Mouse (Mus musculus) MEL (cell line): Measurements from ENCODE around the gene Tgds. TPM values are rescaled to one million over a fixed set of nuclear protein-coding genes. Genes with fewer than 3 reads are reported as not detected.

ENCODE experiments used
- DNase-seq: peaks from one replicate; pipeline ENCODE4 v3.0.0; 2011; ENCODE audit warnings: low read depth, low spot score
- H3K27ac ChIP-seq: 2 replicates; pipeline ENCODE4 v1.5.1; 2012; ENCODE audit warnings: low read depth, mild to moderate bottlenecking, control low read depth, low read length, moderate library complexity; ENCODE audit not compliant: control insufficient read depth
- H3K27me3 ChIP-seq, 2 experiments: fragments of 150-350 bp in 1 of 2; sonication (generic) in 1 of 2; 2 replicates each; pipeline ENCODE4 v1.6.1; 2012; ENCODE audit warnings: low read length in 2 of 2, mild to moderate bottlenecking in 2 of 2, improper control_type of control experiment in 1 of 2, moderate library complexity in 1 of 2; ENCODE audit not compliant: insufficient read depth in 2 of 2, control insufficient read depth in 1 of 2
- H3K36me3 ChIP-seq, 2 experiments: 2 replicates each; pipeline ENCODE4 v1.6.1; 2012 to 2014; ENCODE audit warnings: low read length in 2 of 2, improper control_type of control experiment in 1 of 2, inconsistent platforms in 1 of 2, mild to moderate bottlenecking in 1 of 2; ENCODE audit not compliant: insufficient read depth in 2 of 2, control insufficient read depth in 1 of 2
- H3K4me1 ChIP-seq, 2 experiments: fragments of 150-350 bp in 1 of 2; sonication (generic) in 1 of 2; 2 replicates each; pipeline ENCODE4 v1.6.1; 2012; ENCODE audit warnings: low read length in 2 of 2, improper control_type of control experiment in 1 of 2, mild to moderate bottlenecking in 1 of 2; ENCODE audit not compliant: insufficient read depth in 2 of 2, control insufficient read depth in 1 of 2
- H3K4me3 ChIP-seq, 2 experiments: fragments of 150-350 bp in 1 of 2; sonication (generic) in 1 of 2; 2 replicates each; pipeline ENCODE4 v1.5.1; 2012; ENCODE audit warnings: low read depth in 2 of 2, low read length in 2 of 2, mild to moderate bottlenecking in 2 of 2, moderate library complexity in 2 of 2, control low read depth in 1 of 2, improper control_type of control experiment in 1 of 2; ENCODE audit not compliant: control insufficient read depth in 1 of 2, insufficient read depth in 1 of 2
- H3K79me2 ChIP-seq: 2 replicates; pipeline ENCODE4 v1.6.1; 2012; ENCODE audit warnings: mild to moderate bottlenecking, low read length, moderate library complexity; ENCODE audit not compliant: control insufficient read depth, poor library complexity, insufficient read depth
- H3K9ac ChIP-seq: 2 replicates; pipeline ENCODE4 v1.6.1; 2012; ENCODE audit warnings: low read depth, mild to moderate bottlenecking, control low read depth, low read length, moderate library complexity; ENCODE audit not compliant: control insufficient read depth, poor library complexity, severe bottlenecking
- H3K9me3 ChIP-seq: fragments of 150-350 bp; sonication (generic); replicated peaks from 2 replicates; pipeline ENCODE4 v1.6.1; 2012; ENCODE audit warnings: mild to moderate bottlenecking, low read length, improper control_type of control experiment, moderate library complexity; ENCODE audit not compliant: insufficient read depth
- CTCF ChIP-seq, 3 experiments: IDR thresholded peaks in 2 of 3; conservative IDR thresholded peaks in 1 of 3; 2 replicates each; pipeline ENCODE4 v1.5.1; 2011 to 2012; ENCODE audit warnings: low read length in 3 of 3, low read depth in 2 of 3, mild to moderate bottlenecking in 2 of 3, improper control_type of control experiment in 1 of 3, inconsistent platforms in 1 of 3, mixed read lengths in 1 of 3, moderate library complexity in 1 of 3; ENCODE audit not compliant: control insufficient read depth in 1 of 3, insufficient read depth in 1 of 3, poor library complexity in 1 of 3, severe bottlenecking in 1 of 3
- E2F4 ChIP-seq: IDR thresholded peaks from 2 replicates; pipeline ENCODE4 v1.6.1; 2011; ENCODE audit warnings: low read depth, low read length, improper control_type of control experiment, borderline replicate concordance
- ETS1 ChIP-seq: IDR thresholded peaks from 2 replicates; pipeline ENCODE4 v1.6.1; 2012; ENCODE audit warnings: low read depth, mild to moderate bottlenecking, inconsistent platforms, low read length, improper control_type of control experiment, moderate library complexity
- HCFC1 ChIP-seq: IDR thresholded peaks from 2 replicates; pipeline ENCODE4 v1.6.1; 2012; ENCODE audit warnings: low read depth, mild to moderate bottlenecking, inconsistent platforms, low read length, improper control_type of control experiment, moderate library complexity
- MAFK ChIP-seq: IDR thresholded peaks from 2 replicates; pipeline ENCODE4 v1.6.1; 2011; ENCODE audit warnings: low read depth, mild to moderate bottlenecking, low read length, improper control_type of control experiment, borderline replicate concordance
- NELFE ChIP-seq: IDR thresholded peaks from 2 replicates; pipeline ENCODE4 v1.6.1; 2011; ENCODE audit warnings: low read depth, low read length, improper control_type of control experiment
- NRF1 ChIP-seq: IDR thresholded peaks from 2 replicates; pipeline ENCODE4 v1.6.1; 2014; ENCODE audit warnings: low read depth, mild to moderate bottlenecking, inconsistent platforms, low read length, improper control_type of control experiment, moderate library complexity; ENCODE audit not compliant: poor library complexity, insufficient read depth, severe bottlenecking
- POLR2A ChIP-seq, 2 experiments: IDR thresholded peaks; 2 replicates each; pipeline ENCODE4 v1.6.1; 2011 to 2012; ENCODE audit warnings: low read length in 2 of 2, mild to moderate bottlenecking in 2 of 2, control low read depth in 1 of 2, improper control_type of control experiment in 1 of 2, low read depth in 1 of 2, moderate library complexity in 1 of 2; ENCODE audit not compliant: control insufficient read depth in 1 of 2, insufficient read depth in 1 of 2, poor library complexity in 1 of 2
- RCOR1 ChIP-seq: IDR thresholded peaks from 2 replicates; pipeline ENCODE4 v1.6.1; 2012; ENCODE audit warnings: low read depth, mild to moderate bottlenecking, inconsistent platforms, low read length, improper control_type of control experiment
- TAL1 ChIP-seq: IDR thresholded peaks from 2 replicates; pipeline ENCODE4 v1.6.1; 2012; ENCODE audit warnings: mild to moderate bottlenecking, inconsistent platforms, low read length, moderate library complexity, mixed read lengths
- UBTF ChIP-seq: IDR thresholded peaks from 2 replicates; pipeline ENCODE4 v1.6.1; 2012; ENCODE audit warnings: low read depth, mild to moderate bottlenecking, inconsistent platforms, low read length, improper control_type of control experiment, moderate library complexity, borderline replicate concordance; ENCODE audit not compliant: insufficient read depth
- USF1 ChIP-seq: IDR thresholded peaks from 2 replicates; pipeline ENCODE4 v1.6.1; 2014; ENCODE audit warnings: low read depth, mild to moderate bottlenecking, inconsistent platforms, low read length, improper control_type of control experiment, moderate library complexity
- USF2 ChIP-seq, 2 experiments: IDR thresholded peaks; 2 replicates each; pipeline ENCODE4 v1.6.1; 2011 to 2012; ENCODE audit warnings: improper control_type of control experiment in 2 of 2, low read length in 2 of 2, borderline replicate concordance in 1 of 2, inconsistent platforms in 1 of 2, low read depth in 1 of 2, mild to moderate bottlenecking in 1 of 2; ENCODE audit not compliant: insufficient read depth in 1 of 2
- ZKSCAN1 ChIP-seq: IDR thresholded peaks from 2 replicates; pipeline ENCODE4 v1.6.1; 2012; ENCODE audit warnings: low read depth, mild to moderate bottlenecking, inconsistent platforms, low read length, improper control_type of control experiment, moderate library complexity
- ZMIZ1 ChIP-seq: IDR thresholded peaks from 2 replicates; pipeline ENCODE4 v1.6.1; 2012; ENCODE audit warnings: low read depth, mild to moderate bottlenecking, inconsistent platforms, low read length, improper control_type of control experiment, moderate library complexity
- polyA plus RNA-seq, 2 experiments: library from polyadenylated mRNA; stranded (reverse) in 1 of 2; unstranded in 1 of 2; fragments of >175 nt in 1 of 2; fragments of >200 nt in 1 of 2; gene quantifications; 2 replicates each; pipeline versions ENCODE4 v1.2.1 to v1.2.4; 2012; ENCODE audit warnings: low replicate concordance in 2 of 2, low read depth in 1 of 2; ENCODE audit not compliant: insufficient read length in 2 of 2, insufficient read depth in 1 of 2, missing spikeins in 1 of 2
- total RNA-seq: library from RNA; depleted of rRNA; stranded (reverse); fragments of 300-350 nt; gene quantifications from 2 replicates; pipeline ENCODE4 v1.2.3, GENCODE M21; 2012

Gene Tgds
- total and polyA plus RNA-seq, 3 experiments = 11.3 to 13.4 TPM; not detected in 1

- no peak for TF ChIP-seq USF1
- TF ChIP-seq NELFE = no peak
- TF ChIP-seq NRF1 = no peak
- TF ChIP-seq, all 39 proteins: peak for 0
- no peak overlapping the region for H3K27ac ChIP-seq
Measured at GRCm38 (mm10) chr14:118148554-118148953, 16.0 kb upstream of the Tgds start.

DNA sequence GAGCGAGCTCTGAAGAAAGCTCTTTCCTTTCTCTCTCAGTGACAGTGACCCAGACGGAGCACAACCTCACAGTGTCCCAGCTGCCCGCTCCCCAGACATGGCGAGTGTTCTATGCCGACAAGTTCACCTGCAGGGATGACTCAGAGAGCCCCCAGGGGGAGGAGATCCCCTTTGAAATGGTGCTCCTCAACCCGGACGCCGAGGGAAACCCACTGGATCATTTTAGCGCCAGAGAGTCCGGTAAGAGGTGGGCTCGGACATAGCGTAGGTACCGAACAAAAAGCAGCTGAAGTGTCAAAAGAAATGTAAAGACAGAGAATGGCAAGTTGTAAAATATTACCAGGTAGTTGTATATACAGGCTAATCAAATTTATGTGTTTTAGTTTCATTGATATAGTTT lies 15.5 kb upstream of the Tgds start:
- H3K9ac ChIP-seq = no peak overlapping the region
- H3K27me3 ChIP-seq = no peaks in the 10 kb centered on the region
- no peak overlapping the region for H3K4me3 ChIP-seq
- DNase-seq = no peak
- H3K27ac ChIP-seq = no peak overlapping the region
- H3K9me3 ChIP-seq = no peaks in the 10 kb centered on the region
- H3K36me3 ChIP-seq = no peaks in the 10 kb centered on the region
- no peaks in the 10 kb centered on the region for H3K79me2 ChIP-seq
- no peak for TF ChIP-seq ZKSCAN1
- TF ChIP-seq CTCF (IDR thresholded peaks at IDR 0.05 in 2 of 3, conservative IDR thresholded peaks at IDR 0.05 in 1 of 3; ENCODE audit: control insufficient read depth in 1 of 3, insufficient read depth in 1 of 3, low read depth in 2 of 3, low read length in 3 of 3, poor library complexity in 1 of 3, severe bottlenecking in 1 of 3) = no peak
- no peak for TF ChIP-seq RCOR1
- no peak for TF ChIP-seq HCFC1
- no peak for TF ChIP-seq TAL1
- no peak for TF ChIP-seq E2F4
- no peak for TF ChIP-seq ETS1
- no peak for TF ChIP-seq USF2 (IDR thresholded peaks at IDR 0.05; ENCODE audit: borderline replicate concordance in 1 of 2, insufficient read depth in 1 of 2, low read depth in 1 of 2, low read length in 2 of 2)
- H3K4me1 ChIP-seq = no peaks in the 10 kb centered on the region

More at GRCm38 (mm10) chr14:118148554-118148953, 16.0 kb upstream of the Tgds start:
- no peak overlapping the region for H3K4me3 ChIP-seq
- no peaks in the 10 kb centered on the region for H3K36me3 ChIP-seq
- no peaks in the 10 kb centered on the region for H3K27me3 ChIP-seq
- no peak overlapping the region for H3K9ac ChIP-seq
- no peak for DNase-seq
- no peaks in the 10 kb centered on the region for H3K79me2 ChIP-seq
- no peaks in the 10 kb centered on the region for H3K4me1 ChIP-seq
- no peaks in the 10 kb centered on the region for H3K9me3 ChIP-seq

DNA sequence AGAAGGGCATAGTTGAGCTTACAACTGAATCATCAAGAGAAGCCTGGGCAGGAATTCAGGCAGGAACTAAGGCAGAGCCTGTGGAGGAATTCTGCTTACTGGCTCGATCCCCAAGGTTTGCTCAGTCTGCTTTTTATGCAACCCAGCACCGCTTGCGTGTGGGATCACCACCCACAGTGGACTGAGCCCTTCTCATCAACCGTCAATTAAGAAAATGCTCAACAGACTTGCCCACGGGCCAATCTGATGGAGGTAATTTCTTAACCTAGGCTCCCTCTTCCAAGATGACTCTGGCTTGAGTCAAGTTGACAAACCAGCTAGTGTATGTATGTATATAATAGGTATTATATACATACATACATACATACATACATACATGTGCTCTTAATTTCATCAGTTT lies 9.7 kb upstream of the Tgds start:
- DNase-seq = no peak
- H3K27ac ChIP-seq = no peak overlapping the region
- H3K9me3 ChIP-seq = no peaks in the 10 kb centered on the region
- H3K4me1 ChIP-seq = peaks cover 0 to 6% of the 10 kb centered on the region in 2 experiments; a peak in 1 of 4 replicates
- TF ChIP-seq MAFK (no peak), POLR2A (IDR thresholded peaks at IDR 0.05; ENCODE audit: control insufficient read depth in 1 of 2, insufficient read depth in 1 of 2, low read depth in 1 of 2, low read length in 2 of 2, poor library complexity in 1 of 2) (no peak), ZMIZ1 (no peak), USF2 (IDR thresholded peaks at IDR 0.05; ENCODE audit: borderline replicate concordance in 1 of 2, insufficient read depth in 1 of 2, low read depth in 1 of 2, low read length in 2 of 2) (no peak), UBTF (no peak)
- peaks cover 0 to 4% of the 10 kb centered on the region in 2 experiments; a peak in 2 of 4 replicates for H3K36me3 ChIP-seq
- no peak overlapping the region for H3K4me3 ChIP-seq
- no peak overlapping the region for H3K9ac ChIP-seq
- H3K27me3 ChIP-seq = no peaks in the 10 kb centered on the region
- peaks cover 2% of the 10 kb centered on the region; the same call in 1 of the 2 replicates for H3K79me2 ChIP-seq
